Mouse (Mus musculus) liver, adult 2 months (tissue): Measurements from ENCODE around the gene Nol6.

Experiments used
- CTCF ChIP-seq: fragments of 200-500 bp; IDR thresholded peaks from 2 replicates; pipeline ENCODE4 v1.5.1; 2011; ENCODE audit warnings: low read depth, low read length, control low read depth
- POLR2A ChIP-seq: fragments of 200-500 bp; IDR thresholded peaks from 2 replicates; pipeline ENCODE4 v1.6.1; 2011; ENCODE audit warnings: low read length, control low read depth; ENCODE audit not compliant: insufficient read depth; ENCODE audit errors: extremely low read depth

DNA sequence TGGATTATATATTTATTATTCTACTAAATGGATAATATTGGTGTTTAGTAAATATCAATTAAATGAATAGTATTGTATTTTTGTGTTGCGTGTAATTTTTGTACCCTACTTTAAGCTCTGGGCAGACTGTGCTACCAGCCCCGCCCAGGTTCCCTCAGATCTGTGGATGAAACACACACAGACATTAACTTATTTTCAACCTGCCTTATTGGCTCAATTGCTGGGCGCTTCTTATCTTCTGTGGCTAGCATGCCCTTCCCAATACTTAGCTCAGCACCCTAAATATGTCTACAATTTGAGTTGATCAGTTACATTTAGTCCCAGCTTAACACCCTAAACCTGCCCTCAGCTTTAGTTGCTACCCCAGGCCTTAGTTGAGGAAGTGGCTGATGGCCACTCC, 37.0 kb upstream of the Nol6 start:
- no peak for TF ChIP-seq CTCF
- no peak for TF ChIP-seq POLR2A
